7 mouse cellular contexts compared by ENCODE assay signal in the genomic region with DNA sequence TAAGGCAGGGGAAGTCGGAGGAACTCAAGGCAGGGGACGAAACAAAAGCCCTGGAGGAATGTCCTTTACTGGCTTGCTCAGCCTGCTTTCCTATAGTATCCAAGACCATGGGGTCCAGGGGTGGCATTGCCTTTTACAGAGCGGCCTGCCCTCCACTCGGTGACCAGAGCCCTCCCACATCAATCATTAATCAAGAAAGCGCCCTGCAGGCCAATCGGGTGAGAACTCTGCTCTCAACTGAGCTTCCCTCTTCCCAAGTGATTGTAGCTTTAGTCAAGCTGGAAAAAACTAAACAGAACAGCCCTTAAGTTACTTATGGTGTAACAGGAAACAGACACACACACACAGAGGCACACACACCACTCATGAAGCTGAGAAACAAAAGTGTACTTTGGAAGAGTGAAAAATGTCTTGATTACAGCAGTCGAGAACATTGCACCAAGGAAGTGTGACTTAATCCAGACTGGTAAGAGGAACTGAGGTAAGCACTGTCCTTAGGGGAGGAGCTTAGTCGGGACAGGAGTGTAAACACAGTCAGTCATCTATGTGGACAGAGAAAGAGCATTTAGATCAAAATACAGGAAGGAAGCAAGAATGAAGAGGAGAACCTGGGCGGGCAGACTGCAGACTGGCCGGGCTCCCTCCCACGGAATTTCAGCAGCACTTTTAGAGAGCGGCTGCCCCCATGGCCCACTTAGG.
DNase-seq lines count a peak whose midpoint lies in the region; ATAC-seq and TF ChIP-seq lines count a peak whose summit lies in the region.

No protein-coding gene starts in this region.

- no peaks in the 10 kb centered on the region for H3K27me3 ChIP-seq in liver, embryonic 15.5 days
- no peaks in the 10 kb centered on the region for H3K27me3 ChIP-seq in stomach, embryonic 15.5 days (replicated peaks)

- 24% methylated on average over 12 of the region's 12 CpGs for WGBS in liver, embryonic 15.5 days (ENCODE audit: insufficient replicate concordance)
- WGBS in stomach, embryonic 15.5 days, result 24% methylated on average over 12 of the region's 12 CpGs

- no peaks in the 10 kb centered on the region for H3K9me3 ChIP-seq in liver, embryonic 15.5 days (replicated peaks)
- H3K9me3 ChIP-seq in stomach, embryonic 15.5 days, result no peaks in the 10 kb centered on the region

- H3K4me1 ChIP-seq in bone marrow macrophage, adult 2 months (ENCODE audit: control insufficient read depth, insufficient read depth, low read length), result peaks cover 28% of the 10 kb centered on the region
- peaks cover 17% of the 10 kb centered on the region for H3K4me1 ChIP-seq in liver, embryonic 15.5 days (replicated peaks)
- H3K4me1 ChIP-seq in stomach, embryonic 15.5 days, result no peaks in the 10 kb centered on the region

- peak overlapping the region; percentile 37 for H3K4me3 ChIP-seq in bone marrow macrophage, adult 2 months (ENCODE audit: insufficient read depth, low read length)
- no peak overlapping the region for H3K4me3 ChIP-seq in liver, embryonic 15.5 days (replicated peaks)
- no peak overlapping the region for H3K4me3 ChIP-seq in stomach, embryonic 15.5 days (replicated peaks)

- peak overlapping the region; percentile 95 for H3K27ac ChIP-seq in bone marrow macrophage, adult 2 months (ENCODE audit: insufficient read depth, low read depth, low read length)
- H3K27ac ChIP-seq in liver, embryonic 15.5 days (replicated peaks), result peak overlapping the region; percentile 78
- H3K27ac ChIP-seq in stomach, embryonic 15.5 days, result peak overlapping the region; percentile 59

- TF ChIP-seq POLR2A in bone marrow macrophage, adult 2 months (IDR thresholded peaks at IDR 0.05; ENCODE audit: borderline replicate concordance, low read depth, low read length), result no peak

- no peak overlapping the region for H3K9ac ChIP-seq in liver, embryonic 15.5 days
- no peak overlapping the region for H3K9ac ChIP-seq in stomach, embryonic 15.5 days

- peak; percentile 68 for ATAC-seq in liver, embryonic 15.5 days (ENCODE audit: insufficient read depth)
- ATAC-seq in stomach, embryonic 15.5 days (ENCODE audit: insufficient read depth, low FRiP score, low read depth), result peak; percentile 56; the same call in 1 of the 2 replicates

- H3K4me2 ChIP-seq in liver, embryonic 15.5 days, result peak overlapping the region; percentile 21
- no peak overlapping the region; the same call in 1 of the 2 replicates for H3K4me2 ChIP-seq in stomach, embryonic 15.5 days

- TF ChIP-seq CTCF in bone marrow macrophage, adult 2 months (IDR thresholded peaks at IDR 0.05; ENCODE audit: low read depth, low read length), result no peak

- 0 out of 2 replicates have a peak, but pooled peaks cover 1% of the 10 kb centered on the region for H3K36me3 ChIP-seq in liver, embryonic 15.5 days (replicated peaks)
- no peaks in the 10 kb centered on the region for H3K36me3 ChIP-seq in stomach, embryonic 15.5 days

- peak; percentile 32 for DNase-seq in embryo, embryonic 11 days
- DNase-seq in induced T-regulatory cell, adult 2 months (ENCODE audit: low read depth), result peak; percentile 1
- no peak for DNase-seq in cerebellum, postnatal 4 days (ENCODE audit: low spot score in 2 of 2)
- DNase-seq in adrenal gland, postnatal 4 days (ENCODE audit: low spot score in 2 of 2), result no peak

Comparison
In these comparisons a context has a peak if more than half of its experiments do, and no peak if none do; other contexts are left out.
1. DNase-seq: peak in embryo, embryonic 11 days (single experiment) and induced T-regulatory cell, adult 2 months (single experiment); none in cerebellum, postnatal 4 days (0 of 2) and adrenal gland, postnatal 4 days (0 of 2).
2. Peak in every context shown above with its lines, with median percentiles within 50 percentile points of each other: H3K27ac ChIP-seq.